In genomic region chr4:101244257-101245011, GRCm38 (mm10) we compare ENCODE assay signal across 11 mouse cellular contexts. TPM values are rescaled to one million over a fixed set of nuclear protein-coding genes. Genes with fewer than 3 reads are reported as not detected.
A peak's percentile ranks its signal among the peaks of the same experiment; 100 is the strongest.
DNase-seq lines count a peak whose midpoint lies in the region; ATAC-seq and TF ChIP-seq lines count a peak whose summit lies in the region.
"Had no signal": no experiment of that assay in that cellular context is flagged by ENCODE, and none has a peak within 500 bp of the region (broad histone marks: within the 10 kb centered on the region; RNA-seq: fewer than 3 reads in every experiment).

No protein-coding gene starts in this region.

- peaks cover 32% of the 10 kb centered on the region for H3K79me2 ChIP-seq in MEL (ENCODE audit: control insufficient read depth, insufficient read depth, low read length, poor library complexity)

- no peak overlapping the region for H3K9ac ChIP-seq in limb, embryonic 15.5 days
- no peak overlapping the region for H3K9ac ChIP-seq in MEL (ENCODE audit: control insufficient read depth, low read depth, low read length, poor library complexity, severe bottlenecking)

- TF ChIP-seq CTCF in MEL (IDR thresholded peaks at IDR 0.05 in 2 of 3, conservative IDR thresholded peaks at IDR 0.05 in 1 of 3; ENCODE audit: control insufficient read depth in 1 of 3, insufficient read depth in 1 of 3, low read depth in 2 of 3, low read length in 3 of 3, poor library complexity in 1 of 3, severe bottlenecking in 1 of 3) = no peak

- H3K4me1 ChIP-seq in limb, embryonic 15.5 days = peaks cover 9% of the 10 kb centered on the region; the same call in 1 of the 2 replicates
- H3K4me1 ChIP-seq in limb, embryonic 10.5 days = peaks cover 3% of the 10 kb centered on the region; the same call in 1 of the 2 replicates
- H3K4me1 ChIP-seq in MEL (ENCODE audit: control insufficient read depth in 1 of 2, insufficient read depth in 2 of 2, low read length in 2 of 2) = peaks cover 24 to 30% of the 10 kb centered on the region in 2 experiments

- no peak for DNase-seq in limb, embryonic 10.5 days (ENCODE audit: low spot score)
- DNase-seq in MEL (ENCODE audit: low read depth, low spot score) = peak; percentile 42
- DNase-seq in right cerebral cortex, postnatal 14 days = peak; percentile 11
- no peak for DNase-seq in thymus, adult 18-20 months
- DNase-seq: adrenal gland, postnatal 10 days; lung, postnatal 10 days; thymus, postnatal 25 days had no signal

- H3K9me3 ChIP-seq in limb, embryonic 15.5 days = no peaks in the 10 kb centered on the region
- H3K9me3 ChIP-seq in limb, embryonic 10.5 days (replicated peaks) = no peaks in the 10 kb centered on the region
- H3K9me3 ChIP-seq in MEL (replicated peaks; ENCODE audit: insufficient read depth, low read length) = no peaks in the 10 kb centered on the region

- TF ChIP-seq POLR2A in MEL (IDR thresholded peaks at IDR 0.05; ENCODE audit: control insufficient read depth in 1 of 2, insufficient read depth in 1 of 2, low read depth in 1 of 2, low read length in 2 of 2, poor library complexity in 1 of 2) = no peak

- no peak overlapping the region for H3K4me2 ChIP-seq in limb, embryonic 15.5 days

- no peaks in the 10 kb centered on the region for H3K36me3 ChIP-seq in limb, embryonic 15.5 days
- no peaks in the 10 kb centered on the region for H3K36me3 ChIP-seq in limb, embryonic 10.5 days
- H3K36me3 ChIP-seq in MEL (ENCODE audit: control insufficient read depth in 1 of 2, insufficient read depth in 2 of 2, low read length in 2 of 2) = peaks cover 0 to 41% of the 10 kb centered on the region in 2 experiments; a peak in 2 of 4 replicates

- no peak for TF ChIP-seq RAD21 in MEL (IDR thresholded peaks at IDR 0.05; ENCODE audit: low read depth, low read length)

- H3K27ac ChIP-seq in limb, embryonic 15.5 days = peak overlapping the region; percentile 48; the same call in 1 of the 2 replicates
- H3K27ac ChIP-seq in limb, embryonic 10.5 days = no peak overlapping the region
- H3K27ac ChIP-seq in MEL (ENCODE audit: control insufficient read depth, low read depth, low read length) = no peak overlapping the region

- WGBS in limb, embryonic 15.5 days = 60% methylated on average over 6 of the region's 6 CpGs
- WGBS in limb, embryonic 10.5 days = 75% methylated on average over 6 of the region's 6 CpGs

- ATAC-seq in limb, embryonic 15.5 days (ENCODE audit: insufficient number of reproducible peaks, low FRiP score, low TSS enrichment, low read depth) = no peak
- peak; percentile 50 for ATAC-seq in inflammation-experienced regulatory T-cells, adult 6 months
- ATAC-seq in erythroblast, adult 5-6 weeks (replicated peaks; ENCODE audit: low FRiP score, poor library complexity, severe bottlenecking) = no peak
- ATAC-seq: intestine, postnatal 0 days had no signal

- H3K4me3 ChIP-seq in limb, embryonic 15.5 days = no peak overlapping the region
- H3K4me3 ChIP-seq in limb, embryonic 10.5 days = no peak overlapping the region
- H3K4me3 ChIP-seq in MEL (ENCODE audit: control insufficient read depth in 1 of 2, insufficient read depth in 1 of 2, low read depth in 2 of 2, low read length in 2 of 2) = no peak overlapping the region

- no peaks in the 10 kb centered on the region for H3K27me3 ChIP-seq in limb, embryonic 15.5 days
- no peaks in the 10 kb centered on the region for H3K27me3 ChIP-seq in limb, embryonic 10.5 days (ENCODE audit: low read depth, poor library complexity, severe bottlenecking)
- no peaks in the 10 kb centered on the region for H3K27me3 ChIP-seq in MEL (ENCODE audit: control insufficient read depth in 1 of 2, insufficient read depth in 2 of 2, low read length in 2 of 2)

- no peak for TF ChIP-seq EP300 in MEL (IDR thresholded peaks at IDR 0.05; ENCODE audit: low read depth in 1 of 2, low read length in 2 of 2)

TF ChIP-seq in MEL, 35 proteins besides CTCF, POLR2A, EP300 and RAD21:
- no peak for TF ChIP-seq SIN3A (IDR thresholded peaks at IDR 0.05; ENCODE audit: low read length)
- no peak for TF ChIP-seq UBTF (IDR thresholded peaks at IDR 0.05; ENCODE audit: borderline replicate concordance, insufficient read depth, low read depth, low read length)
- no peak for TF ChIP-seq ELF1 (IDR thresholded peaks at IDR 0.05; ENCODE audit: low read depth, low read length)
- TF ChIP-seq RCOR1 (IDR thresholded peaks at IDR 0.05; ENCODE audit: low read depth, low read length) = no peak
- TF ChIP-seq MAX (IDR thresholded peaks at IDR 0.05; ENCODE audit: low read length) = no peak
- TF ChIP-seq TAL1 (IDR thresholded peaks at IDR 0.05; ENCODE audit: low read length) = no peak
- TF ChIP-seq NRF1 (IDR thresholded peaks at IDR 0.05; ENCODE audit: insufficient read depth, low read depth, low read length, poor library complexity, severe bottlenecking) = no peak
- TF ChIP-seq MXI1 (IDR thresholded peaks at IDR 0.05; ENCODE audit: low read depth, low read length) = no peak
- no peak for TF ChIP-seq MAFK (IDR thresholded peaks at IDR 0.05; ENCODE audit: borderline replicate concordance, low read depth, low read length)
- no peak for TF ChIP-seq MYC (IDR thresholded peaks at IDR 0.05; ENCODE audit: low read depth, low read length)
- no peak for TF ChIP-seq POLR2AphosphoS5 (IDR thresholded peaks at IDR 0.05; ENCODE audit: borderline replicate concordance, low read depth, low read length)
- TF ChIP-seq ETS1 (IDR thresholded peaks at IDR 0.05; ENCODE audit: low read depth, low read length) = no peak
- no peak for TF ChIP-seq GATA1 (IDR thresholded peaks at IDR 0.05; ENCODE audit: low read depth, low read length)
- TF ChIP-seq ZMIZ1 (IDR thresholded peaks at IDR 0.05; ENCODE audit: low read depth, low read length) = no peak

RNA-seq across cellular contexts. Expression of gene Jak1, which starts 20.6 kb away (rescaled TPM):
- 99.7 and 99.9 TPM in 2 replicates for polyA plus RNA-seq in limb, embryonic 15.5 days (2015; fragmentation: Nextera tagmentation; extraction: Ambion mirVana)
- 47.7 and 53.9 TPM in 2 replicates for polyA plus RNA-seq in limb, embryonic 10.5 days (2016; fragmentation: Nextera tagmentation; extraction: Ambion mirVana)
- total RNA-seq in MEL (2012; rRNA removed) = 35.0 and 37.3 TPM in 2 replicates
- 10 to 100 TPM in 1 of 2 experiments, not detected in 1; 41.9 TPM for polyA plus RNA-seq in MEL (2012; ENCODE audit: insufficient read depth in 1 of 2, insufficient read length in 2 of 2, low read depth in 1 of 2, low replicate concordance in 2 of 2, missing spikeins in 1 of 2)
- 100 to 1,000 TPM; 317 to 371 (median 344) TPM for polyA plus RNA-seq in inflammation-experienced regulatory T-cells, adult 6 months (2017; shearing (Covaris generic))
- 84.9 and 102 TPM in 2 replicates for total RNA-seq in erythroblast, adult 5-6 weeks (2015; ENCODE audit: low replicate concordance)
- total RNA-seq in erythroblast, adult 5-6 weeks (2017; ENCODE audit: low replicate concordance) = 85.2 and 101 TPM in 2 replicates

Comparison
In these comparisons a context has a peak if more than half of its experiments do, and no peak if none do; other contexts are left out.
1. DNase-seq: peak in MEL (single experiment) and right cerebral cortex, postnatal 14 days (single experiment); none in limb, embryonic 10.5 days (single experiment) and thymus, adult 18-20 months (0 of 2).